Mouse (Mus musculus) liver, postnatal 0 days (tissue): ENCODE measurements around the gene Il6st. TPM values are rescaled to one million over a fixed set of nuclear protein-coding genes. Genes with fewer than 3 reads are reported as not detected.
A peak's percentile ranks its signal among the peaks of the same experiment; 100 is the strongest.

Experiments
- ATAC-seq: fragments of 200-750 bp; cut with Nextera tagmentation; 2 replicates; pipeline ENCODE4 v1.8.0; 2017; ENCODE audit warnings: mild to moderate bottlenecking, moderate library complexity
- DNase-seq: peaks from one replicate; pipeline ENCODE4 v3.0.0-alpha.2; 2016
- H3K27ac ChIP-seq: fragments of 300-500 bp; sonication (generic); 2 replicates; pipeline ENCODE4 v1.5.1; 2014; ENCODE audit warnings: antibody characterized with exemption, moderate library complexity, mild to moderate bottlenecking, low read depth
- H3K27me3 ChIP-seq: fragments of 300-500 bp; sonication (generic); 2 replicates; pipeline ENCODE4 v1.6.1; 2014; ENCODE audit warnings: low read length, control low read depth, mixed read lengths; ENCODE audit not compliant: insufficient read depth
- H3K36me3 ChIP-seq: fragments of 300-500 bp; sonication (generic); replicated peaks from 2 replicates; pipeline ENCODE4 v1.6.1; 2014; ENCODE audit warnings: mild to moderate bottlenecking, control low read depth, low read length, moderate library complexity, mixed read lengths; ENCODE audit not compliant: insufficient read depth
- H3K4me1 ChIP-seq: fragments of 300-500 bp; sonication (generic); 2 replicates; pipeline ENCODE4 v1.6.1; 2014; ENCODE audit warnings: antibody characterized with exemption, mild to moderate bottlenecking, control low read depth; ENCODE audit not compliant: insufficient read depth
- H3K4me2 ChIP-seq: fragments of 300-500 bp; sonication (generic); 2 replicates; pipeline ENCODE4 v1.6.1; 2014; ENCODE audit warnings: low read depth, mild to moderate bottlenecking, low read length, moderate library complexity, mixed read lengths
- H3K4me3 ChIP-seq: fragments of 300-500 bp; sonication (generic); 2 replicates; pipeline ENCODE4 v1.5.1; 2014; ENCODE audit warnings: low read depth, low read length
- H3K9ac ChIP-seq: fragments of 300-500 bp; sonication (generic); replicated peaks from 2 replicates; pipeline ENCODE4 v1.6.1; 2014; ENCODE audit warnings: mild to moderate bottlenecking, moderate library complexity
- H3K9me3 ChIP-seq: fragments of 300-500 bp; sonication (generic); 2 replicates; pipeline ENCODE4 v1.6.1; 2016; ENCODE audit warnings: mild to moderate bottlenecking, control low read depth, low read length, mixed read lengths
- CTCF ChIP-seq: sonication (generic); IDR thresholded peaks from 2 replicates; pipeline ENCODE4 v1.5.1; 2016; ENCODE audit warnings: antibody characterized with exemption, low read depth
- EP300 ChIP-seq: IDR thresholded peaks from 2 replicates; pipeline ENCODE4 v1.6.1; 2016; ENCODE audit warnings: antibody characterized with exemption, low read depth, mild to moderate bottlenecking
- WGBS: fragments of 180-500 bp; shearing (Covaris S2); extraction: QIAGEN DNeasy Blood & Tissue Kit; methylation state at CpG from one replicate; pipeline ENCODE4 v1.1.7; 2014; ENCODE audit not compliant: insufficient replicate concordance; 5-methylcytosine and 5-hydroxymethylcytosine counted together
- polyA plus RNA-seq: library from polyadenylated mRNA; unstranded; fragments of >200 nt; fragmentation: Nextera tagmentation; extraction: Ambion mirVana; gene quantifications from 2 replicates; pipeline ENCODE4 v1.2.1, GENCODE M21; 2015

Gene Il6st
- polyA plus RNA-seq, 1 experiment from 2014 or later = 11.7 TPM

- Histone ChIP-seq H3K4me3 (no peak overlapping the region), H3K9ac (no peak overlapping the region), H3K27ac (no peak overlapping the region), H3K4me1 (no peaks in the 10 kb centered on the region), H3K27me3 (no peaks in the 10 kb centered on the region), H3K36me3 (peaks cover 22% of the 10 kb centered on the region), H3K4me2 (no peak overlapping the region), H3K9me3 (no peaks in the 10 kb centered on the region)
- DNase-seq (peak; percentile 72), ATAC-seq (peak; percentile 69)
- TF ChIP-seq EP300 (no peak), CTCF (peak; percentile 94)
- 16% methylated on average over 4 of the region's 4 CpGs for WGBS
These were observed 45.6 kb downstream of the Il6st start for GRCm38 (mm10) chr13:112509465-112509864.

- H3K9me3 ChIP-seq = no peaks in the 10 kb centered on the region
- ATAC-seq (peak; percentile 11; the same call in 1 of the 2 replicates), DNase-seq (no peak)
- TF ChIP-seq CTCF (no peak), EP300 (no peak)
- H3K4me2 ChIP-seq = no peak overlapping the region
- H3K27ac ChIP-seq = no peak overlapping the region
- no peaks in the 10 kb centered on the region for H3K4me1 ChIP-seq
- H3K36me3 ChIP-seq = peaks cover 11% of the 10 kb centered on the region
- no peaks in the 10 kb centered on the region for H3K27me3 ChIP-seq
- WGBS = 86% methylated on average over 19 of the region's 19 CpGs
- H3K9ac ChIP-seq = no peak overlapping the region
- no peak overlapping the region for H3K4me3 ChIP-seq
These were observed 46.8 kb downstream of the Il6st start for GRCm38 (mm10) chr13:112510437-112511212.

- no peaks in the 10 kb centered on the region for H3K4me1 ChIP-seq
- ATAC-seq = no peak
- H3K4me2 ChIP-seq = no peak overlapping the region
- no peak for TF ChIP-seq CTCF
- no peak for TF ChIP-seq EP300
- no peak overlapping the region for H3K27ac ChIP-seq
- 75% methylated on average over 11 of the region's 11 CpGs for WGBS
- DNase-seq = no peak
- H3K9ac ChIP-seq = no peak overlapping the region
- no peaks in the 10 kb centered on the region for H3K27me3 ChIP-seq
- no peak overlapping the region for H3K4me3 ChIP-seq
- no peaks in the 10 kb centered on the region for H3K9me3 ChIP-seq
- H3K36me3 ChIP-seq = peaks cover 5% of the 10 kb centered on the region
These were observed 47.4 kb downstream of the Il6st start for GRCm38 (mm10) chr13:112511261-112511660.

GRCm38 (mm10) chr13:112511810-112512209, 47.9 kb downstream of the Il6st start:
- H3K9me3 ChIP-seq = no peaks in the 10 kb centered on the region
- H3K36me3 ChIP-seq = no peaks in the 10 kb centered on the region
- no peak overlapping the region for H3K27ac ChIP-seq
- no peak for DNase-seq
- no peak overlapping the region for H3K4me3 ChIP-seq
- H3K27me3 ChIP-seq = no peaks in the 10 kb centered on the region
- H3K4me2 ChIP-seq = no peak overlapping the region
- TF ChIP-seq CTCF = no peak
- no peak for TF ChIP-seq EP300
- WGBS = 68% methylated on average over 7 of the region's 7 CpGs
- ATAC-seq = no peak
- no peaks in the 10 kb centered on the region for H3K4me1 ChIP-seq
- no peak overlapping the region for H3K9ac ChIP-seq

GRCm38 (mm10) chr13:112512824-112513223, 49.0 kb downstream of the Il6st start:
- Histone ChIP-seq H3K4me3 (no peak overlapping the region), H3K36me3 (no peaks in the 10 kb centered on the region), H3K4me1 (no peaks in the 10 kb centered on the region), H3K27me3 (no peaks in the 10 kb centered on the region), H3K9ac (no peak overlapping the region), H3K27ac (no peak overlapping the region), H3K9me3 (no peaks in the 10 kb centered on the region), H3K4me2 (no peak overlapping the region)
- WGBS = 50% methylated on average over 5 of the region's 5 CpGs
- ATAC-seq (no peak), DNase-seq (no peak)
- TF ChIP-seq EP300 (0 out of 2 replicates have a peak, but pooled peaks have one; percentile 14), CTCF (no peak)

- no peaks in the 10 kb centered on the region for H3K4me1 ChIP-seq
- H3K4me2 ChIP-seq = no peak overlapping the region
- DNase-seq (no peak), ATAC-seq (no peak)
- no peak overlapping the region for H3K27ac ChIP-seq
- no peaks in the 10 kb centered on the region for H3K27me3 ChIP-seq
- no peaks in the 10 kb centered on the region for H3K36me3 ChIP-seq
- no peak overlapping the region for H3K9ac ChIP-seq
- TF ChIP-seq CTCF (no peak), EP300 (no peak)
- H3K4me3 ChIP-seq = no peak overlapping the region
- H3K9me3 ChIP-seq = no peaks in the 10 kb centered on the region
- 32% methylated on average over 1 of the region's 1 CpGs for WGBS
These were observed 50.7 kb downstream of the Il6st start for GRCm38 (mm10) chr13:112514546-112514945.
